Mouse (Mus musculus): Measurements from ENCODE around the gene Ttbk1. TPM values are rescaled to one million over a fixed set of nuclear protein-coding genes. Genes with fewer than 3 reads are reported as not detected.
A peak's percentile ranks its signal among the peaks of the same experiment; 100 is the strongest.
"Not testable (repeated sequence)": the region's sequence is repeated elsewhere in the genome, so short reads cannot be mapped to it uniquely, and the experiment has no call there.

Ttbk1 gene
- polyA plus RNA-seq, 1 experiment from 2014 or later = 0.18 TPM

DNA sequence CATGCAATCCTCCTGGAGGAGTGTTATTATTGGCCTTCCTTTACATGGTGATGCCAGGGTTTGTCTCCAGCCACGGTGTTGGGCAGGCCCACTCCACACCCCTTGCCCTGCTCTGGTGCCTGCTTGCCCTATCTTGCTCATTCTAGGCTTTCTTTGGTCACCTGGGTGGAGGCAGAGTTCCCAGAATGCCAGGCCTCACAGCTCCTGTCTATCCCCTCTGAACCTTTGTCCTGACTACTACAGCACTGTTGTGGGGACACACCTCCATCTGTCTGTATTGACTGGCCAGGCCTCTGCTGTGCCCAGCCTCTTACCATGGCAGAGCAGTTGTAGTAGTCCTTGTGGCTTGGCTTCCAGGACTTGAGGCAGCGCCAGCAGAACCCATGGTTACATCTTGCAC, 15.3 kb upstream of the Ttbk1 start:
- H3K4me1 ChIP-seq = no peaks in the 10 kb centered on the region
- WGBS = 85% methylated on average over 2 of the region's 2 CpGs
- no peak overlapping the region for H3K4me3 ChIP-seq

DNA sequence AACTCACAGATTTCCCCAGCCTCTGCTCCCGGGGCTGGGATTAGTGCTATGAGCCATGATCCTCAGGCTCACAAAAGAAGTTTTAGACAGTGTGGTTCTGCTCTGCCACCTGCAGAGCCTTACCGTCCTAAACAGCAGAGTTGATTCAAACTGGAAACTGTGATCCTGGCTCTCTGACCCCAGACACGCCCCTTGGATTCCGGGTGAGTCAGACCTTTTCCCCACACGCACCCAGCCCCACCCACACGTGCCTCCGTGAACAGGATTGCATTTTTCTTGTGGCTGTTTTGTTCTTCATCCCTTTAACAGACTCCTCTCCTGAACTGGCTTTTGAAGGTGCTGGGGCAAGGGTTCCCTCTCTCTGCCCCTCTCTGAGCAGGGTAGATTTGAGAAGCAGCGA, 10.5 kb upstream of the Ttbk1 start:
- Histone ChIP-seq H3K4me2 (replicated peaks) (no peak overlapping the region), H3K4me1 (peaks cover 9% of the 10 kb centered on the region; the same call in 1 of the 2 replicates), H3K36me3 (peaks cover 30% of the 10 kb centered on the region), H3K27ac (no peak overlapping the region), H3K4me3 (no peak overlapping the region), H3K9me3 (no peaks in the 10 kb centered on the region), H3K9ac (no peak overlapping the region), H3K27me3 (peaks cover 21% of the 10 kb centered on the region)
- ATAC-seq (ENCODE audit: low FRiP score, low read depth) = no peak
- 79% methylated on average over 8 of the region's 8 CpGs for WGBS

More for the DNA sequence above, 15.3 kb upstream of the Ttbk1 start:
- Histone ChIP-seq H3K36me3 (peaks cover 34% of the 10 kb centered on the region), H3K9me3 (no peaks in the 10 kb centered on the region), H3K27ac (no peak overlapping the region), H3K27me3 (no peaks in the 10 kb centered on the region), H3K9ac (no peak overlapping the region), H3K4me2 (replicated peaks) (no peak overlapping the region)
- ATAC-seq (ENCODE audit: low FRiP score, low read depth) = no peak

DNA sequence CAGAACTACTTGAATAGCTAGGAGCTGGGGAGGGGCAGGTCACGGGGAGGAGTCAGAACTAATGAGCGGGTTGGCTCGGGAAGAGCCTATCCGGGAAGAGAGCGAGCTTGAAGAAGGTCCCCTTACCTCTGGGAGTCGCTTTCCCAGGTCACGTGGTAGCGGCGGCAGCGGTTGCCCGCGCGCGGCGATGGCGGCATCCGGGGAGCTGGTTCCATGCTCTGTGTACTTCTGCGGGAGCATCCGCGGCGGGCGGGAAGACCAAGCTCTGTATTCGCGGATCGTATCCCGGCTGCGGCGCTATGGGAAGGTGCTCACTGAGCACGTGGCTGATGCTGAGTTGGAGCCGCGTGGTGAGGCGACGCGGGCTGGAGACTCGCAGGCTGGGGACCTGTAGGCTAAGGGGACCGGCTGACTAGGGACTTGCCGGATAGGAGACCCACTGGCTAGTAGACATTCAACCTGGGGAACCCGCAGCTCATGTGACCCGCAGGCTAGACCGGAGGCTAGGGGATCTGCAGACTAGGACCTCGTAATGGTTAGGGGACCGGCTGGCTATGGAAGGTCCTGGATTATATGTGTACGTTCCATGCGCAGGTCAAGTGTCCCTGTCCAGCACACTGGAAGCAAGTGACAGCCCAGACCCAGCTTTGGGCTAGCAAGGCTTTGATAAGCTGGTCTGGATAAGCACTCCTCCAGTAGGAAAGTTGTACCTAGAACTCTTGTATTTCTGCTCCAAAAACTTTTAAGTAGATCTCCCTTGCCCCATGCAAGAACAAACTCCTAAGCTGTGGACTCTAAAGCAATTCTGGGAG, 9.4 kb upstream of the Ttbk1 start, which contains the start of gene Dnph1:
Gene Dnph1, plus strand, starts transcription at position 89 of the 812 bp plus-strand sequence.
- Histone ChIP-seq H3K9me3 (no peaks in the 10 kb centered on the region), H3K4me1 (peaks cover 9% of the 10 kb centered on the region; the same call in 1 of the 2 replicates), H3K27me3 (peaks cover 30% of the 10 kb centered on the region), H3K27ac (no peak within 1 kb of the TSS), H3K36me3 (peaks cover 29% of the 10 kb centered on the region), H3K4me2 (replicated peaks) (peak within 1 kb of the TSS; percentile 91), H3K4me3 (peak within 1 kb of the TSS; percentile 62), H3K9ac (peak within 1 kb of the TSS; percentile 74)
- ATAC-seq (ENCODE audit: low FRiP score, low read depth) = peak; percentile 93
- under 1% methylated on average over 44 of the region's 44 CpGs for WGBS

DNA sequence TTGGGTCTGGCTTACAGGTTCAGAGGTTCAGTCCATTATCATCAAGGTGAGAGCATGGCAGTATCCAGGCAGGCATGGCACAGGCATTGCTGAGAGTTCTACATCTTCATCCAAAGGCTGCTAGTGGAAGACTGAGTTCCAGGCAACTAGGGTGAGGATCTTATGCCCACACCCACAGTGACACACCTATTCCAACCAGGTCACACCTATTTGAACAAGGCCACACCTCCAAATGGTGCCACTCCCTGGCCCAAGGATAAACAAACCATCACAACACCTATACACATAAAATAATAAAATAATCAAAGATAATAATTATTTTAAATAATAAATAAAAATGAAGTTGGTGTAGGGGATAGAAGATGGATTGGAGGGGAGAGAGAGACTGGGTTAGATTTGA, 8.6 kb upstream of the Ttbk1 start:
- Histone ChIP-seq H3K4me2 (replicated peaks) (peak overlapping the region; percentile 91), H3K27me3 (peaks cover 35% of the 10 kb centered on the region), H3K36me3 (peaks cover 26% of the 10 kb centered on the region)
- H3K4me3 ChIP-seq; H3K4me1 ChIP-seq; ATAC-seq (ENCODE audit: low FRiP score, low read depth); H3K27ac ChIP-seq; H3K9ac ChIP-seq; H3K9me3 ChIP-seq: not testable (repeated sequence)

DNA sequence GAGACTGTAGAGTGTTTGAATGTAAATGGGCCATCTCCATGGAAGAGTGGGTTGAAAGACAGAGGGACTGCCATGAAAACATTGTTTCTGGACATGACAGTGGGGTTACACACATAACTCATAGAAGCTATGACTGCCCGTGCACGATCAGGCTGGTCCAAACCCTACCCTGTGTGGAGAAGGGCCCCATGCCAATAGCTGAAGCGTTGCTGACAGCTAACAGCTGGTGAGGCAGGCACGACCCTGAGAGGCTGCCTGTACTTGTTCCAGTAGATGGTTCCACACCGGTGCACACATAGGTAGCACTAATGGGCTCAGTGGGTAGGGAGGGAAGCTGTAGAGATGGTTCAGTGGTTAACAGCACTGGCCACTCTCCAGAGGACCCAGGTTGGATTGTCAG, 8.0 kb upstream of the Ttbk1 start:
- ATAC-seq (ENCODE audit: low FRiP score, low read depth) = no peak
- no peak overlapping the region for H3K27ac ChIP-seq
- 82% methylated on average over 5 of the region's 5 CpGs for WGBS
- H3K4me2 ChIP-seq (replicated peaks) = no peak overlapping the region
- no peak overlapping the region for H3K4me3 ChIP-seq
- H3K36me3 ChIP-seq = peaks cover 21% of the 10 kb centered on the region
- peaks cover 36% of the 10 kb centered on the region for H3K27me3 ChIP-seq
- H3K9me3 ChIP-seq = no peaks in the 10 kb centered on the region
- H3K4me1 ChIP-seq = peaks cover 9% of the 10 kb centered on the region; the same call in 1 of the 2 replicates
- no peak overlapping the region for H3K9ac ChIP-seq

DNA sequence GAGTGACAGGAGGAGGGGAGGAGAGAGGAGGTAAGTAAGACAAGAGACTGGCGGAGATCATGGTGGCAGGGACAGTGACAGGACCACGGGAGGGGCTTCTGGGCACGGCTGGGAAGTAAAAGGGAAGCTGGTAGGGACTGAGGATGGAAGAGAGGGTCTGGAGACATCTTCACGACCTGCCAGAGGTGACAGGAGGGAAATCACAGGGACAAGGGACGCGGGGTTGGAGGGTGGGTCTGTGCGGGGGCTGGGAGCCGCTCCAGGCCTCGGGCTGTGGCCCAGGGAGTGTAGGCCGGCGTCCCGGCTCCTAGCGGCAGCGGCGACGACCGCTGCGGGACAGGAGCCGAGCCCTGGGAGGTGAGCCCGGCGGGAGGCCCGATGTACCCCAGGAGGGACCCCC, 480 bp downstream of the Ttbk1 start:
- Histone ChIP-seq H3K4me3 (peak overlapping the region; percentile 51), H3K9ac (peak overlapping the region; percentile 55), H3K27me3 (peaks cover 87% of the 10 kb centered on the region), H3K9me3 (no peaks in the 10 kb centered on the region), H3K4me2 (replicated peaks) (peak overlapping the region; percentile 73), H3K36me3 (no peaks in the 10 kb centered on the region), H3K4me1 (peaks cover 8% of the 10 kb centered on the region), H3K27ac (no peak overlapping the region)
- 3% methylated on average over 18 of the region's 22 CpGs for WGBS
- ATAC-seq (ENCODE audit: low FRiP score, low read depth) = no peak

DNA sequence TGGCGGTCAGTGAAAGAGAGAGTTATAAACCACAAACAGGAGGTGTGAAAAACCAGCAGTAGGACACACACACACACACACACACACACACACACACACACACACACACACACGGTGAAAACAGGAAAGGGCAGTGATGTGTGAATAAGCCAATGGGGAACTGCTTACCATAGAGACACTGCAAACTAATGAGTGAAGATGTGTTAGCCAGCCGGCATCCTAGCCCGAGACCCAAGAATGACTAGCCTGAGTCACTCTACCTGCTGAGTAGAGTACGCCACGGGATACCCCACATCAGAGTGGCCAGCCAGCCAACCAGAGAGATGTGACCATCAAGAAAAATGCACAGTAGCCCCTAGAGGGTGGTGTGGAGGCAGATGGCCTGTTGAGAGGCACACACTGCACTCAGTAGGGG, 3.0 kb downstream of the Ttbk1 start:
- no peak overlapping the region for H3K4me2 ChIP-seq (replicated peaks)

DNA sequence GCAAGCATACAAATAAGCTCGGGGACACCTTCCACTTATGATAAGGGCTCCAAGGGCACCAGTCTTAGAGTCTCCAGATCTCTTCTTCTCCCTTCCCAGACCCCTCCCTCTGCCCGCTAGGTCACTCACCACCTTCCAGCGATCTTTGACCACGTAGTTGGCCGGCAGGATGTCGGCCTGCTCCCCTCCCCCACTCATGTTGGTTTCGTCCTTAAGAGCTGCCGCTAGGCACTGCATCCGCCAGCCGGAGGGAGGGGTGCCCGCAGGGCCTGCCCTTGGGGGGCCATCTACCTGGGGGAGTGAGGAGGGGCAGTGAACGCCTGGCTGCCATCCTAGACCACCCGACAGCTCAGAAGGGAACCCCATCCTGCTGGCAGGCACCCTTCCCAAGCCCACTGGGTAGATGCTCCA, 3.4 kb downstream of the Ttbk1 start:
- 3% methylated on average over 13 of the region's 13 CpGs for WGBS
- Histone ChIP-seq H3K9me3 (no peaks in the 10 kb centered on the region), H3K4me2 (replicated peaks) (peak overlapping the region; percentile 60), H3K9ac (no peak overlapping the region), H3K4me3 (peak overlapping the region; percentile 30), H3K27ac (no peak overlapping the region), H3K36me3 (no peaks in the 10 kb centered on the region), H3K4me1 (peaks cover 8% of the 10 kb centered on the region), H3K27me3 (peaks cover 80% of the 10 kb centered on the region)
- ATAC-seq (ENCODE audit: low FRiP score, low read depth) = no peak

More for the DNA sequence above, 3.0 kb downstream of the Ttbk1 start:
- Histone ChIP-seq H3K36me3 (no peaks in the 10 kb centered on the region), H3K4me3 (no peak overlapping the region), H3K9ac (no peak overlapping the region), H3K4me1 (peaks cover 8% of the 10 kb centered on the region), H3K9me3 (no peaks in the 10 kb centered on the region), H3K27me3 (peaks cover 82% of the 10 kb centered on the region), H3K27ac (no peak overlapping the region)
- ATAC-seq (ENCODE audit: low FRiP score, low read depth) = no peak
- 16% methylated on average over 6 of the region's 6 CpGs for WGBS

DNA sequence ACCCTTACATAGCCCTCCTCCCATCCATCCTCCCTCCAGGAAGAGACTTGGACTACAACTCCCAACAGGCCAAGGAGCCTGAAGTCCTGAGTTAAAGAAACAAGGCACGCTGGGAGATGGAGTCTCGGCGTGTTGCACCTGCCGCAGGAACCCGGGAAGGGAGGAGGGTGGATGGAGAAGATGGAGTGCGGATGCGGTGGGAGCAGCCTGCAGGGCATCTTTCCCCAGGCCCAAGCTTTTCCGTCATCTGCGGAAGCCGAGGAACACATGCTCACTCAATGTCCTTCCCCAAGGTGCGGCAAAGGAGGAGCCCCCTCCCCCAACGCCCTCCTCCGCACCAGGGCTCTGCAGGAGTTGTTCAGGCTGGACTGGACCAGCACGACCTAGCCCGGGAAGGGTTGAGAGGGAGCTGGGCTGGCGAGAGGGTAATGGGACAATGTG, 3.9 kb downstream of the Ttbk1 start:
- H3K9me3 ChIP-seq = no peaks in the 10 kb centered on the region
- H3K4me1 ChIP-seq = peaks cover 8% of the 10 kb centered on the region
- ATAC-seq (ENCODE audit: low FRiP score, low read depth) = peak; percentile 29; the same call in 1 of the 2 replicates
- no peak overlapping the region for H3K27ac ChIP-seq
- H3K4me3 ChIP-seq = peak overlapping the region; percentile 30
- WGBS = 1% methylated on average over 15 of the region's 16 CpGs
- H3K9ac ChIP-seq = 0 out of 2 replicates have a peak overlapping the region, but pooled peaks have one; percentile 48
- H3K27me3 ChIP-seq = peaks cover 80% of the 10 kb centered on the region
- no peaks in the 10 kb centered on the region for H3K36me3 ChIP-seq
- peak overlapping the region; percentile 60 for H3K4me2 ChIP-seq (replicated peaks)

DNA sequence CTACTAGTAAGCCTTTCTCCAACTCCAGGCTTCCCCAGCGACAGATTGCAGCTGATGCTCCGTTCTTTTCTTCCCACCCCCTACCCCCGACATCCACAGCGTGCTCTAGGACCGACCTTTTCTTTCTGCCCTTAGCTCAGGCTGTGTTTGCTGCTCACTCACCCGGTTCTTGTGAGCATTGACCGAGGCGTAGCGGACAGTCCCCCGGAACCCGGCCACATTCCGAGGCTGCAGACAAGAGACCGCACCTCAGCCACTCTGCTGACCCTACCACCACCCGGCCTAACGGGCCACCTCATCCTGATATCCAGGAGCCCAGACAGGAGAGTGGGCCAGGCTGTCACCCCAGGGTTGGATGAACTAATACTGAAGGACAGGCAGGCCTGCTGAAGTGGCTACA, 10.2 kb downstream of the Ttbk1 start:
- H3K4me3 ChIP-seq = no peak overlapping the region
- H3K27ac ChIP-seq = no peak overlapping the region
- no peaks in the 10 kb centered on the region for H3K4me1 ChIP-seq
- no peak overlapping the region for H3K9ac ChIP-seq
- H3K4me2 ChIP-seq (replicated peaks) = no peak overlapping the region
- 87% methylated on average over 15 of the region's 15 CpGs for WGBS
- H3K9me3 ChIP-seq = no peaks in the 10 kb centered on the region
- no peaks in the 10 kb centered on the region for H3K36me3 ChIP-seq
- ATAC-seq (ENCODE audit: low FRiP score, low read depth) = no peak
- H3K27me3 ChIP-seq = peaks cover 31% of the 10 kb centered on the region

DNA sequence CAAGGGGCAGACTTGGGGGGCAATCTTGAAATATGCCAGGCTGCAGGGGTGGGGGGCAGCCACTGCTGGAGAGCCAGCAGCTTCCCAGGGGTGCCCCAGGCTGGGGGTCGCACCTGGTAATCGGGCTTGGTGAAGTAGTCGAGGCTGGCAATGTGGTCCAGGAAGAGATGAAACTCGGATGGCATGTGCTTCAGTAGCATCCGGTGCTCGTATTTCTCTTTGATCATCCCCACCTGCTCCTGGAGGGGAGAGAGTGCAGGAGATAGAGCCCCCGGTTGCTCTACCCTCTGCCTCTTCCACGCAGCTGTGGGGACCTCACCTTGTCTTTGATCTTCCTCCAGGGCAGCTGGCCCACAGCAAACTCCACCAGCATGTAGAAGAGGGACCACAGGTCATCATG, 10.9 kb downstream of the Ttbk1 start:
- no peak for ATAC-seq (ENCODE audit: low FRiP score, low read depth)
- 64% methylated on average over 8 of the region's 8 CpGs for WGBS
- Histone ChIP-seq H3K27ac (no peak overlapping the region), H3K4me3 (no peak overlapping the region), H3K36me3 (no peaks in the 10 kb centered on the region), H3K9me3 (no peaks in the 10 kb centered on the region), H3K27me3 (peaks cover 25% of the 10 kb centered on the region), H3K4me2 (replicated peaks) (no peak overlapping the region), H3K4me1 (no peaks in the 10 kb centered on the region), H3K9ac (no peak overlapping the region)

DNA sequence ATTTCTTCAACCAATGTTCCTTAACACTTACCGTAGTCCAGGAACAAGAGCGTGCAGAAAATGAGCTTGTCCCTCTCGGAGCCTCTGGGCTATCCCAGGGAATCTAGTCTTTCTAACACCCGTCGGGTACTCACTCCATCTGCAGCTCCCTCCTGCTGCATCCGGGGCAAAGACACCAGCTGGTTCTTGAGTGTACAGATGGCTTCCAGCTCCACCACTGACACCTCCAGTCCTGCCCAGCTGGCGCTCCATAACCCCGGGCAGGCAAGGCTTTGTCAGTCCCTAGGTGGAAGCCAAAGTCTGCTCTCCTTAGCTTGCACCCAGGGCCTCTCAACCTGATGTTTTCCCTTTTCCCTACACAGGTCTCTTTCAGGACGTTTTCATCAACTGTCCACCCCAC, 19.6 kb downstream of the Ttbk1 start:
- Histone ChIP-seq H3K9me3 (no peaks in the 10 kb centered on the region), H3K9ac (no peak overlapping the region; the same call in 1 of the 2 replicates), H3K4me2 (replicated peaks) (no peak overlapping the region), H3K27ac (no peak overlapping the region), H3K27me3 (peaks cover 6% of the 10 kb centered on the region; the same call in 1 of the 2 replicates), H3K36me3 (no peaks in the 10 kb centered on the region), H3K4me3 (no peak overlapping the region), H3K4me1 (0 out of 2 replicates have a peak, but pooled peaks cover 4% of the 10 kb centered on the region)
- ATAC-seq (ENCODE audit: low FRiP score, low read depth) = no peak
- WGBS = 64% methylated on average over 9 of the region's 9 CpGs

All from limb, embryonic 13.5 days (tissue).